Mouse (Mus musculus): ENCODE results near the gene Pdha2.

GRCm38 (mm10) chr3:141238071-141238470 is 25.9 kb upstream of the Pdha2 start:
- TF ChIP-seq ZC3H11A (IDR thresholded peaks at IDR 0.05; ENCODE audit: borderline replicate concordance, low read depth, low read length): no peak
- no peak for TF ChIP-seq HCFC1 (IDR thresholded peaks at IDR 0.05; ENCODE audit: borderline replicate concordance, insufficient read depth, low read length)
- no peak for TF ChIP-seq CHD2 (IDR thresholded peaks at IDR 0.05; ENCODE audit: low read depth, low read length)

Data from ES-E14 (cell line).